Mouse (Mus musculus) right cerebral cortex, postnatal 10 days (tissue): Measurements from ENCODE around the gene Wdr26.

Experiments
- DNase-seq, 2 experiments: peaks; one replicate each; pipeline ENCODE4 v3.0.0; 2021; ENCODE audit warnings: low spot score in 2 of 2

Gene Wdr26

DNA sequence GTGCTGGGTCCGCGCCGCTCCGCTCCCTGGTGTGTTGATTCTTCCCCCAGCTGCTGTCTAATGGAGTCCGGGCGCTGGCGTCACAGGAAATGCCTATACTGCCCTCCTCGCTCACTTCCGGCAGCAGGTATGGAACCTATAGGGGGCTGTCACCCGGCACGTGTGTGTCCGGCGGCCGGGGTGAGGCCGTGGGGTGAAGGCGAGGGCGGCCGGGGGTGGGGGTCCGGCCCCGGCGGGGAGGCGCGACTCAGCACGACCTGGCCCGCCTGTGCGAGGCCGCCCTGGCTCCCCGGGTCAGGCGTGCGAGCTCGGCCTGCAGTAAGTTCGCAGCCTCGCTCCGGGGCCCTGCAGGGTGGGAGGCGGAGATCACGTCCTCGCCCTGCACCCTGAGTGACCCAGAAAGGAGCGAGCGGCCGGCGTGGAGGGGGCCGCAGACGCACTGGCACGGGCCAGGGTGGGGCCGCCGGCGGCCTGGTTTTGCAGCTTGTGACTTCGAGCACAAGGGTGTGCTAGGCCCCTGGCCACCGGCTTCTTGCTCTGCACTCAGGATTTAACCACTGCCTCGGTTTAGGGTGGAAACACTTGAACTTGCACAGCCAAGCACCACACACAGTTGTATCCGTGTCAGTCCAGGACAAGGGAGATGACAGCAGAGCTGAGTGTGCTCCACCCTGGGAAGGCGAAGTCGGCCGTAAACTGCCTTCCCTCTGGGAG lies at the start of gene Wdr26:
Gene Wdr26, minus strand, starts transcription at position 82 of the 714 bp plus-strand sequence.
- peak; percentile 92 to 94 for DNase-seq

DNA sequence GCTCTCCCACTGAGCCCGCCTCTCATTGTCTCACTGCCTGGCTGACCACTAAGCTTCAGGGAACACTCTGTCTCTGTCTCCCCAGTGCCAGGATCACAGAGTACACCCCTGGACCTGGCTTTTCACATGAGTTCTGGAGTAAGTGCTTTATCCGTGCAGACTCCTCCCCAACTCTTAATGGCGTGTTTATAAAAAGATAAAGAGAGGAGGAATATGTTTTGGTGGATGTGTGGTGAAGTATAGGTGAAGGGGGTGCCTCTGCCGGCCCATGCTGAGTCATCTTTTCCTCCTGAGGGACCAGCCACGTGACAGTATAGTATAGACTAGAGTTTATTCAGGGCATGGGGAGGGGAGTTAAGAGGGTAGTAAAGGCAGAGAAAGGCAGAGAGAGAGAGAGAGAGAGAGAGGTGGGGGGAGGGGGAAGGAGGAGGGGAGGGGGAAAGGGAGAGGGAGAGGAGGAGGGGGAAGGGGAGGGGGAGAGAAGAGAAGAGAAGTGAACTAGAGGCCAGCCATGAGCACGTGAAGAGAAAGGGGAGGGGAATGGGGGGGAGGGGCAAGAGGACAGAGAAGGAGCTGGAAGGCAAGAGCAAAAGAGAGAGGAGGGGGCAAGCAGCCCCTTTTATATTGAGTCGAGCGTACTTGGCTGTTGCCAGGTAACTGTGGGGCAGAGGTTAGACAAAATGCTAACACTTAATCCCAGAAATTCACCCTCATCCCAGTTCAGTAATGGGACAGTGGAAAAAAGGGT lies 49.3 kb upstream of the Wdr26 start:
- DNase-seq: no peak

DNA sequence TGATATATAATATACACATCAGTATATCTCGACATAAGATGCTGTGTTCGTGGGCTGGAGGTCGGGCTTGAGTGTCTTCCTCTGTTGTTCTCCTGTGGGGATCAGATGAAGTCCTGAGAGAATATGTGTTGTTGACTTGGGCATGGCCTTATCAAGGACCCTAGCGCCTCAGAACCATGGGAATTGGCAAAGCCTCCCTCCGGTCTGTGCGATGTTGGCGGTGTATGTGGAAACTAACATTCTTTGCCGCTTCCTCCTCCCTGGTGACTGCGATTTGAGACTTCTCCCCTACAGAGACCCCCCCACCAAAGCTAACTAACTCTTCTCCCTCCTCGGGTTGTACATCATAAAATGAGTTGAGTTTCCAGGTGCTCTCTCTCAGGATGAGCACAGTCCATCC lies 48.6 kb upstream of the Wdr26 start:
- no peak for DNase-seq

DNA sequence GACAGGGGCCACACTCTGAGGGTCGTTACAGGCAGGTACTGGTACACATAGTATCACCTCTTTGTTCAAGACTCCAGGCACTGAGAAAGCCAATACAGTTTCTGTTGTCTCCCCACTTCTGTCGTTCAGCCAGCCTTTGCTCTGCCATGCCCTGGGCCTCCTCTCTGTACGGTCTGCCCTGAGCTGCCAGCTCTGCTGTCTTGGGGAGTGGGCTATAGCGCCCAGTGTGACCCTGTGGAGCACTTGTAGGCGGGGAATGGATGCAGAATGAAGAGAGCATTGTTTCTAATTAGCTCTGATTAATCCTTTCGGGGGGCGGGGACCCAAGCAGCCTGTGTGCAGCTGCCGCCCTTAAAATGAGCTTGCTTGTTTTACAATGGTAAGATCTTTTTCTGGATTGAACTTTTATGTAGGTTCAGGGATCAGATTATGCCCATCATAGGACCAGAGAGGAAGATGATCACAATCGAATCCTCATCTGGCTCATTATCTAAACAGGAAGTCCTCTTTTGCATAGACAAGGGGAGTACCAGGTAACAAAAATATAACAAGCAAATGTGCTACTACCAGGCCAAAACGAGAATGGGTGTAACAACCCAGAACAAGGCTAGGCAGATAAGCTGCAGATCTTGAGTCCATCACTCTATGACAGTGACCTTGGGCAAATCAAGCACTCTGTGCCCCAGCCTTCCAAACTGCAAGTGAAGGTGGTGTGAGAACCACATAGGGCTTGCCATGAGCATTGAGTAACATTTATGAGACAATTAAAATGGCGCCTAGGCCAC lies 48.0 kb upstream of the Wdr26 start:
- DNase-seq: no peak

DNA sequence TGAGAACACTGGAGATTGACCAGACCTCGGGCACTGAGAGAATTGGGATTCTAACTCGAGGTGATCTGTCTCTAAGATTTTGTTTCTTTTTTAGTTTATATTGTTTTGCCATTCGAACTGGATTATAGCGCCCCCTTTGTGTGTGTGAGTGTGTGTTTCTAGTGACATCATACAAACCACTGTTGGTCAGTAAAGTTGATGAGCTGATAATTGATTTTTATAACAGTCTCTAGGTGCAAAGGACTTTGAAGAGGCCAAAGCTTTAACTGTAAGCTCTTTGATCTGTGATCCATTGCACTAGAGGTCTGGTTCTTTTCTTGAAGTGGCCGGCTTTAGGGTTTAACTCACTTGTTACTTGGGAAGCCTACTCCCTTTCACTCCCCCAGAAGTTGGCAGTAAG lies 47.3 kb upstream of the Wdr26 start:
- DNase-seq: no peak

DNA sequence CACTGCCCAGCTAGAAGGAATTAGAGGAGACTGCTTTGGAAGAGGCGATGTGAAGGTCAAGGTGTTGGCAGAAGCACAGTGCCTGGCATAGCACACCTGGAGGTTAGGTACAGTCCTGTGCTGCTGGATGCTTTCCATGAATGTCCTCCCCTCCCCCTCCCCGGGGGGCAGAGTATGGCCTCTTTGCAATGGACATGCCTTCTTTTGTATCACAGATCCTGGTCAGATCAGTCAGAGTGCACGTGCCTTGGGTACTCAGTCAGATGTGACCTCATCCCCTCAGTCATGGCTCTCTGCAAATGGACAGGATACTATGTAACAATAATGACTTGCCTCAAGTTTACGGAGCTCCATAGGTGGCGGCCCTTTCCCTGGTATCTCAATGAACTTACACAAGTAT lies 46.8 kb upstream of the Wdr26 start:
- DNase-seq: no peak

DNA sequence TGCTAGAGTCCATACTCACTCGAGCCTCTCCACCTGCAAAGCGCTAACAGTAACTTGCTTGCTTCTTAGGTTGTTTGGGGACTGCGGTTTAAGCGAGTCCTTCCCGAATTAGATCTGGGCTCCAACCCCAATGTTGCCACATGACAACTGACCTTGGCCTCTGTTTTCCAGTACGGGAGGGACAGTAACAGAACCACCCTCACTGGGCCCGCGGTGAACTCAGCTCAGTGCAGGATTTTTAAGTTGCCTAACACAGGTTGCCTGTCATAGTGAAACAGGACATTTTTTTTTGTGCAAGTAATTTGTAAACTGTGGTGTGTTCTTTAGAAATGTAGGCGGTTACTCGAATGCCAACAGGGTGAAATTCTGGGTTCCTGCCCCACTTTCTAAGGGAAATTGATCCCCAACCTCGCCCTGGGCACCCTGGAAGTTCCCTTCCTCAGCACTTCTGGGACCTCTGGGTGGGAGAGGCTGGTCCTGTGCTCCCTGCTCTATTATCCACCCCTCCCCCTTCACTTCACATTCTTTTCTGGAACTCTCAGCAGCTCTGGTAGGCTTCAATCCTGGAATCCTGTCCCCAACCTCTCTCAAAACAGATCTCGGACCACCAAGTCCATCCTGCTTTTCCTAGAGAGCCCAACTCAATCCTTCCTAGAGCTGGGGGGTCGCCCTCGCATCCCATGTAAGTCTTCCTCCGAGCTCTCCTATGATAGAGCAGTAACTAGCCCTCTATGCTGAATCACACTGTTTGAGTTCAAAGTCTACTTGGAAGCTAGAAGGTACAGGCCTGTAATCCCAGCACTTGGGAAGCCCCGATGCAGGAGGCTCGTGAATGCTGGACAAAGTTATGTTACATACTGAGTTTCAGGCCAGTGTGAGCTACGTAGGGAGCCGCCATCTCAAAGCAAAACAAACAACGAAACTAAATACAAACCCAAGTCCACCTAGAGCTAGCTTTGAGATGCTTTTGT lies 46.1 kb upstream of the Wdr26 start:
- DNase-seq: no peak

DNA sequence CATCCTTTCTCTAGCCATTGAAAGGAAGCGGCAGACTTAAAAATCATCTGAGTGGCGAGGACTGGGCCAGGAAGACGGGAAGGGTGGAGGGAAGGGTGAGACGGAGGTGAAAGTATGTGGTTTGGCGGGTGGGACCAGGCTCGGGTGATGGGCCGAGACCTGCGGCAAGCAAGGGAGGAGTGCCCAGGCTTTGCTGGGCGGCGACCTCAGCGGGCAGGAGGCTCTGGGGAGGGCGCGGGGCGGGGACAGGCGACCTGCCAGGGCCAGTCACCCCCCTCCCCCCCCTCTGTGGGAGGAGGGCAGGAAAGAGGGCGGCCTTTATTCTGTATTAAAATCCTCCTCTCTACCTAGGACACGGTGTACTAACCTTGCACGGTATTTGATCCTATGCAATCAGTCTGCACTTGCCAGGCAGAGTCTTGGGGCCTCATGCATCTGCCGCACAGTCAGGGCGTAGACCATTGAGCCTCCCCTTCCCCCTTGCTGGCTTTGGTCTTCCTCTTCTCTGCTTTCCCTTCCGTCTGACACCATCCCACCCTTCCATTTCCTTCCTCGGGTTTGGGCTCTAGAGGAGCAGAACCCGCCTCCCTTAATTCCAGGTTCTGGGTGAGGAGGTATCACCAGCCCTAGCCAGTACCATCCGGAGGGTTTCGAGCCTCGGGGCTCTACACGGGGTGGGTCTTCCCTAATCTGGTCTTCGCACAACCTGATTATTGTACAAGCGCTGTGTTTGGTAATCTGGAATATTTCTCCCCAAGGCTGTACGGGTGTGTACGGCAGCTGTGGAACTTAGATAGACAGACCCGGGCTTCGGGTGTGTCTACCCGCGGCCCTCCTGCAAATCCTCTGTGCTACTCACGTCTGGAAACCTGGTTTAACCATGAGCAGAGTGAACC lies 45.1 kb upstream of the Wdr26 start:
- peak; percentile 42 to 48 for DNase-seq

DNA sequence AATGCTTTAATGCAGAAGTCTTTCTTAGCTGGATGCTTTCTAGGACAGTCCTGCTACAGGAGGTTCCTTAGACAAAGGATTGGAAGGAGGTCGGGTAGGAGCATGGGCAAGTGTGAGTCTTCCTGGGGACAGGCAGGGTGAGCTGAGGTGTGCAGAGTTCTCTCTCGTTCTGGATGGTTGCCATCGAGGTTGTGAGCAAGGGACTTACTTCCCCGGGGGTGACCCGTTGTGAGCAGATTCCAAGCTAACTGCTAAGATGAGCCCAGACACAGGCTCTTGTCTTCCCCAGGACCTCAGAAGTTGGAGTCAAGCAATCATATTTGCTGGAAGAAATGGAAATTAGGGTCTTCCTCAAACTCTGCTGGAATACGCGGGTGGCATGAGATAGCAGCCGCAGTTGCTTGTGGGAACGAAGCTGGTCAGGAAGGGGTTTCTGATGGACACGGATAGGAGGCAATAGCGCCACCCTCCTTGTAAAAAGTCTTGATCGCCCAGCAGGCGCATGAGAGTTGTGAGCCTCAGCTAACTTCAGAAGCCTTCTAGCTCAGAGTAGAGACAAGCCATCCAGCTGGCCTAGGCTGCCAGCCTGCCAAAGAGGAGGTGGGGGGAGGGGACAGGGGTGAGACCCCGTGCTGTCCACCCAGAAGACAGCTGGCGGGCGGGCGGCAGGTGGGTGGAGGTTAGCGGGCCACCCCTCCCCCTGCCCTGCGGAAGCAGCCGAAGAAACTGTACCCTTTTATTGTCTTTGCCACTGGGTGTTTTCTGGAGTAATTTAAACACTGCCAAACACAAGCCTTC lies 44.3 kb upstream of the Wdr26 start:
- DNase-seq: peak; percentile 57 to 59

DNA sequence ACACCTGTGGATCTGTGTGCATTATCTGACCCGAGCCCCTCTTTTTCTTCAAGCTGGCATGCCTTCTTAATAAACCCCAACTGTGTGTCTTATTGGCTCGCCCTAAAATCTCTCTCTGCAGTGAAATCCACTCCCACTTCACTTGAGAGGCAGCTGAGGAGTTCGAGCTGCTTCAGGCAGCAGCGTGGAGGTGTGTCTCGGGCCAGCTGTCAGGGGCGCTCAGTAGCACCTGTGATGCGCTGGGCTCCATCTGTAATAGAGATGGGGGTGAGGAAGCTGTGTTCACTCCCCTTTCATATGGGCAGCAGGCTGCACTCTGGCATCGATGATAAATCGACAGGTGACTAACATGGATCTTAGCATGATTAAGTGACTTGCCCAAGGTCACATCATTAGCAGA lies 43.6 kb upstream of the Wdr26 start:
- no peak for DNase-seq

DNA sequence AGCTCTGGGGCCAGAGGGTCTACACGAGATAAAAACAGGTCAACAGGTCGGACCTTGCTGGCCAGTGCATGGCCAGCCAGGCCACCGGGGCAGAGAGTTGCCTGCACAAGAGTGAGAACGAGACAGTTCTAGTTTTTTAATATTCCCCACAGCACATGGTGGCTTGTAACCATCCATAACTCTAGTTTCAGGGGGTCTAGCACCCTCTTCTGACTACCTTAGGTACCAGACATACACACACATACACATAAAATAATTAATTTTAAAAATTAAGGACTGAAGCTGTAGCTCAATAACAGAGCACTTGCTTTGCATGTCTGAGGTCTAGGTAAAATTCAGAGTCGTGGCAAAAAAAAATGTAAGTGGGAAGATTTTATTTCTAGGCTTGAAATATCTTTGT lies 39.8 kb upstream of the Wdr26 start:
- no peak for DNase-seq

DNA sequence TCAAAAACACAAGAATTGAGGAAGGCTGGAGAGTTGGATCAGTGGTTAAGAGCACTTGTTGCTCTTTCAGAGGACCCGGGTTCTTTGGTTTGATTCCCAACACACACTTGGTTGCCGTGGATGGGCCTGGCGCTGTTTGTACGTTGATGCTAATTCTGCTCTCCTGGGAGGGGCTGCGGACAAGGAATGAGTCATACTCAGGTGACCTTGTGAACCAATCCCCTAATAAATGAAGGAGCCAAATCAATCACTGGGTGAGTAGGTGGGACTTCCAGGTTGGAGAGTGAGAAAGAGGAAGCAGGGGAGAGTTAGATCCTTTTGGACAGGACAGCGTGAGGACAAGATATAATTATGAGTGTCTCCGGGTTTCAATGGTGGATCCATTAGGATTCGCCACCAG lies 39.2 kb upstream of the Wdr26 start:
- no peak for DNase-seq

DNA sequence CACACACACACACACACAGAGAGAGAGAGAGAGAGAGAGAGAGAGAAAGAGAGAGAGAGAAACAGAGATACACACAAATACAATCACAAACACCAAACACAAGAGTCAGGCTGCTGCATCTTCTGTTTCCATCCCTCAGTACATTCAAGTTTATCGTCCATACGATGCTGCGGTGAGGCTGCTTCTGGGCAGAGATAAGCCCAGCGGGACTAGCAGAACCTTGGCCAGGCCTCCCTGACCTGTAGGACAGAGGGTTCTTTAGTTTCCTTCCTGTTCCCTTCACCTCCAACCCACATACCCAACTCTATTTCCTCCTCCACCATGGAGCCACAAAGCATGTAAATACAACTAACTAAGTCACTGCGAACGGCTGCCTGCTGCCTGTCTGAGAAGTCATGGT lies 37.7 kb upstream of the Wdr26 start:
- DNase-seq: no peak

DNA sequence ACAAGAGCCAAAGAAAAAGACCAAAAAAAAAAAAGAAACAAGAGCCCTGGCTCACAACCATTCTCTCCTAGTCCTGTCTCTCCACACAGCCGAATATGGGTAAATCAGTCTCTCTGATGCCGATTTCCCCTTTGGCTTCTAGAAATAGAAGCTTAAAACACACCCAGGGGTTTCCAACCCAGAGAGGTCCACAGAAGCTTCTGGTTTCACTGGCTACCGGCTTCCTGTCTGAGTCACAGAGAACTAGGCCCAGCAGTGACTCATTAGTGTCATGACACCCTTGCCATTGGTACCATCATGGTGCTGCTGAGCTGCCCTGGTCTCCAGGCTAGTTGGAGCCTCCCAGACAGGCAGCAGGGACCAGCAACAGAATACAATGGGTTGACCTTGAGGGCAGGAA lies 35.4 kb upstream of the Wdr26 start:
- no peak for DNase-seq

DNA sequence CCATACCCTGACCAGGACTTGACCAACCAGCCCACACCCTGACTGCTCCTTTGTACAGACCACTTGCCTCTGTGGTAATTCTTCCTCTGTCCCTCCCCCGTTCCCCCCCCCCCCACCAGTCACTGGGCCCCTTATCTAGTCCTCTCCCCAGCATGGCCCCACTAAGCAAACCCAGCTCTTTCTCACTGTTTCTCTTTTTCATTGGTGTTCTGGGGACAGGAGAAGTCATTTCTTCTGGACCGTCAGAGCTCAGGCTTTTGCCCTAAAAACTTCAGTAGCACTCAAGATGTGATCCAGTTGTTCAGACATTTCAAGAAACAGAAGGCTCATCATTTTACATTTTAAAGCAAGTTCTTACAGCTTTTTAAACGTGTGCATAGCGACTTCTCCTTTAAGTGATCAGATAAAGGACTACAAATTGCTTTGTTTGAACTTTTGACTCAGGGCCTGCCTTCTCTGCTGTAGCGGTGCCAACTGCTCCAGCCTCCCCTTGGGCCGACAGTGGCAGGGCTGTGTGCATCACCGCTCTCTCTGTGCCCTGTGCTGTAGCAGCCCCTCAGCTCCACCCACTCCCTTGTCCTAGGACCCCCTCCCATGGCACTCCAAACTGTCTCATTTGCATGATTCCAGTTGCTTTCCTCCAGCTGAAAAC lies 34.8 kb upstream of the Wdr26 start:
- no peak for DNase-seq

DNA sequence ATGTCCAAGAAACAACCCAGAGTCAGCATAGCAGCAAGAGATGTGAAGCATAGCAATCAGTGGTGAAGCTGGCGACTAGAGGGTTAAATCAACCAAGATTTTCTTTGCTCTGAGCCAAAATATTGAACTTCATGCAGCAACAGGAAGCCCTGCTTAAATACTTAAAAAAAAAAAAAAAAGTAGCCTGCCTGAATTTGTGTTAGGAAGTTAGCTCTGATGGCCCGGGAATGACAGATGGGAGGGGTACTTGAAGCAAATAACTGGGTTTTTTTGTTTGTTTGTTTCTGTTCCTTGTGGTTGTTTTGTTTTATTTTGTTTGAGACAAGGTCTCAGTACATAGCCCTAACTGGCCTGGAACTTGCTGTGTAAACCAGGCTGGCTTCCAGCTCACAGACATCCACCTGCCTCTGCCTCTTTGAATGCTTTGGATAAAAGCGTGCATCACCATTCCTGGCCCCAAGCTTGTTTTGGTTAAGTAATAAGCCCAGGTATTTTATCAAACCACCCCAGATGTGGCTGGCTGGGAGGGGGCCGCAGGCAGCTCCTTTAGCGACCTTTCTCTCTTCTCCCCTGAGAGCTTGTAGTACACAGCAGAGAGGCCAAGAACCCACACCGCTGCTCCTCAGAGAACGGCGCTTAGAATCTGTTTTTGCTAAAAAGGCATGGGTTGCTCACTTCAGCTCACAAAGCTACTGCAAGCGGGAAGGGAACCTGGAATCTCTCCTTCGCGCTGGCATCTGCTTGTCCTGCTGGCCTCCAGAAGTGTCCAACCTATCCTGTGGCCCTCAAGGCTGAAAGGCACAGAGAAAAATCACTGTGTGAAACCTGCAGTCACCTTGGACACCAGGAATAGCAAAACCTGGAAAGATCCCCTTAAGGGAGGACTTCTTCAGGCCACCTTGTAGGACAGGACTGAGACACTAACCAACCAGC lies 34.0 kb upstream of the Wdr26 start:
- DNase-seq: no peak

DNA sequence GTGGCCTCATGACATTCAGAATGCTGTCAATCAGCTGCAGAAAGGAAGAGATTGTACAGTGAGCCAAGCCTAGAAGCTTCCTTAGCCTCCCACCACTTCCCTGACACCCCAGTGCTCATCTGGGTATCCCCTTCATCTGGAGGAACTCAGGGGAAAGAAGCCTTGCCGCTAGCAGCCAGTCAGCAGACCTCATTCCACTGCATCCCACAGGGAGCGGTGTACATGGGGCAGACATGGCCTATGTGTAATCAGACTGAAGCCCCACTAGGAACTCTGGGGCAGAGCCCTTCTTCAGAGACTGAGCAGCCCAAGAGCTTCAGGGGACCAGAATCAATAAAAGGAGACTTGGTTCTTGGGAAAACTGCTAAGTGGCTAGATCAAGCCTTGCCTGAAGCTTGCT lies 33.3 kb upstream of the Wdr26 start:
- no peak for DNase-seq

DNA sequence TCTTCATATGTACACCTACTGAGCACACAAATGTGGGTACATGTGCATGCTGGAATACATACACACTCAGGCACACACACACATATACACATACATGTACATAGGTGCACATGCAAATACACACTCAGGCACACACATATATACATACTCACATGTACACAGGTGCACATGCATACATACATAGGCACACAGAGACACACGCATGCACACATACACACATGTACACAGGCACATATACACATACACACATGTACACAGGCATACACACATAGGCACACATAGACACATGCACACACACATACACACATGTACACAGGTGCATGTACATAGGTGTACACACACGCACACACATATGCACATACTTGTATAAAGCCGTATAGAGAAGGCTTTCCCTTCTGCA lies 29.4 kb upstream of the Wdr26 start:
- DNase-seq: no peak
